Mouse (Mus musculus): ENCODE measurements around the gene Sidt1.
"Not testable (repeated sequence)": the region's sequence is repeated elsewhere in the genome, so short reads cannot be mapped to it uniquely, and the experiment has no call there.

Gene Sidt1

DNA sequence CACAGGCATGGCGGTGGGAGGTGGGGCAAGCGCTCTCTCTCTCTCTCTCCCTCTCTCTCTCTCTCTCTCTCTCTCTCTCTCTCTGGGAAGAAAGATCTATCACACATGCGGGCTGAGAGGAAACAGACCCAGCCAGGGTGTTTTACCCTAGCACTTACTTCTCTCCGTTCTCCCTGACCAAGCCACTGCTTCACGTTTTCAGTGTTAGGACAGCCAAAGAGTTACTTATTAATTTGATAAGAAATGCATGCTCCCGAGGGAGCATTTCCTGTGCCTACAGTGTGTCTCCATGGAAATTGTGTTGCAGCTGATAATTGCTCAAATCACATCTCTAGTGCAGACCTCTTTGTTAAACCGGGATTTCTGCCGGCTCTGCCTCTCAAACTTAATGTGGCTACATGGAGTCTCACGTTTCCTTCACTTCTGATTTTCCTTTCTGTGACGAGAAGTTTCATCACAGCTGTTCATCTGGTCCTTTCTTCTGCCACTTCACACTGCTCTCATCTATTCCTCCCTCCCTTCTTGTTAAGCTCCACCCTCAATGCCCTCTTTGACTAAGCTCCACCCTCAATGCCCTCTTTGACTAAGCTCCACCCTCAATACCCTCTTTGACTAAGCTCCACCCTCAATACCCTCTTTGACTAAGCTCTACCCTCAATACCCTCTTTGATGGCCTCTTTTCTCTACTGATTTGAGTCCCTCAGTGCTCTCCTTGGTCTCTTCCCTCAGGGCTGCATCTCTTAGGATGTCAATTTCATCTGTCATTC, 30.7 kb downstream of the Sidt1 start:
- no peak for DNase-seq (ENCODE audit: low read depth)

DNA sequence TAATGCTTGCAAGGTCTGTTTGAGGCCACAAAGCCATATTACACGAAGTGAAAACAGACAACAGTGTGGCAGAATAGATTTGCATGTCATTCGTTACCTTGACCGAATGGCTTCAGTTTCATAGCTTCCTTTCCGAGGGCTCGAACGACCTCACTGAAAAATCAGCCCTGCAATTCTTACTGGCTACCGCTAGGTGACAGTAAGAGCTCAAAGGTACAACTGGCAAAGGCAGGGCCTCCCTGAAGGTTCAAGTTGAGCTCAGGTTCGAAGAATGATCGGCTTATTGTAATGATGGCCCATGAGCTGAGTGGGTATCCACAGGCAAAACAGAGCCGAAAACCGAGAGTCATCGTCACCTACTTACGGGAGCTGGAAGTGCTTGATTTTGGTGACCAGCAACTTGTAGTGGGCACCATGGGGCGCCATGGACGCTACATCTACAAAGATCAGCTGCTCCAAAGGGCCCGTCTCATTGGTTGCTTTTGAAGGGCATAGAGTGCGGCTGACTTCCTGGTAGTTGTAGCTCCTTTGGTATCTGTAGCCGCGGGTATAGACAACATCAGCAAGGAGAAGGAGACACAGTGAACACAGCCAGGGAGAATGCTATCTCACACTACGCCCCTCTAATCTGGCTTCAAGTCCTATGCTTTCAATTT, 33.4 kb downstream of the Sidt1 start:
- peak; percentile 70 for DNase-seq (ENCODE audit: low read depth)

DNA sequence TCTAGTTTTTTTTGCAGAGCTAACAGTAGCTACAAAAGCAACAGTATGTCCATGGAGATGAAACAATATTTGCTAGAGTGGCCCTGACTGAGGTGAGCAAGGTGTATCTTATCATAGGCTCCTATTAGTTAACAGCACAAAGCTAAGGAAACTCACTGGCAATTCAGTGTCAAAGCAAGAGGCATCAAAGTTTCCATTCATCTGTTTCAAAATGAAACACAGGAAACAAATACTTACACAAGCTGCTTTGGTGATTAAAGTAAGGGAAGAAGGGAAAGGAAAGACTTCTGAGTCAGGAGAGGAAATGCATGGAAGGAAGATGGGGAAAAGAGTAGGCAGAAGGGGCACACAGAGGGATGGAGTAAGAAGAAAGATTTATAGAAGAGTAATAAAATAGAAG, 39.0 kb downstream of the Sidt1 start:
- no peak for DNase-seq (ENCODE audit: low read depth)

DNA sequence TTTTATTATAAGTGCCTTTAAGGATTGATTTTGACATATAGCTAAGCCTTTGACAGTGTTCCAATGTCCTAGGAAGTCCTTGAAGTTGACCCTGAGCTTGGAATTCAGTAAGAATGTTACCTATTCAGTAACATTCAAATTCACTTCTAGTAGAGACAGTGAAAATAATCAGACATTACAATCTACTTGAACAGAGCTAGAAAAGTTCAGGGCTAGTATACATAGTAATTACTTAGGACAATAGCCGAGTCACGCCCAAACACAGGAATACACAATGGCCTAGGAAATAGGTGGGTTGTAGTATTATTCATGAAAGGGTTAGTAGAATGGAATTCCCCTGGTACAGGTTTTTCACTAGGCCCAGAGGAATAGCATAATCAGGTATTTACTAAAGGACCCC, 40.3 kb downstream of the Sidt1 start:
- DNase-seq (ENCODE audit: low read depth): not testable (repeated sequence)

DNA sequence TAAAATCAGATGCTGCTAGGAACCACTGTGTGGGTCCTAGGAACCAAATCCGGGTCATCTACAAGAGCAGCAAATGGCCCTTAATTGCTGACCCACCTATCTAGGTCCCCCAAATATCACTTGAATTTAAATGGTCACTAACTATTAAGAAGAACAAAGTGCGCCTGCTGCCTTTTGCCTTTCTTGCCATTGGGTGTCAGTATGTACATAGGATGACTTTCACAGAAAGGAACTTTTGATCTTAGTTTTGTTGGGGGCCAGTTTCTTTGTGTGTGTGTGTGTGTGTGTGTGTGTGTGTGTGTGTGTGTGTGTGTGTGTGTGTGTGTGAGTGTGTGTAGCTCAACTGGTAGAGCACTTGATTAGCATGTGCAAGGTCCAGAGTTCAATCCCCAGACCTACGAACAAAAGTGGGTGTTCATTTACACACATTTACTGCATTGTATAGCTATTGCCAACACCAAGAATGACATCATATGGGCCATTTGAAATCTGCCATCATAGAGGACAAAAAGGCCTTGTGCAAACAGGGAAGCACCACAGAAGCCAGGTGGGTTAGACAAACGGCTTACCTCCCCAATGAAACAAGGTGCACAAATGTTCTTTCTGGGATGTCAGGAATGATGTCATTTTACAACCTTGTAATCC, 43.9 kb downstream of the Sidt1 start:
- no peak for DNase-seq (ENCODE audit: low read depth)

DNA sequence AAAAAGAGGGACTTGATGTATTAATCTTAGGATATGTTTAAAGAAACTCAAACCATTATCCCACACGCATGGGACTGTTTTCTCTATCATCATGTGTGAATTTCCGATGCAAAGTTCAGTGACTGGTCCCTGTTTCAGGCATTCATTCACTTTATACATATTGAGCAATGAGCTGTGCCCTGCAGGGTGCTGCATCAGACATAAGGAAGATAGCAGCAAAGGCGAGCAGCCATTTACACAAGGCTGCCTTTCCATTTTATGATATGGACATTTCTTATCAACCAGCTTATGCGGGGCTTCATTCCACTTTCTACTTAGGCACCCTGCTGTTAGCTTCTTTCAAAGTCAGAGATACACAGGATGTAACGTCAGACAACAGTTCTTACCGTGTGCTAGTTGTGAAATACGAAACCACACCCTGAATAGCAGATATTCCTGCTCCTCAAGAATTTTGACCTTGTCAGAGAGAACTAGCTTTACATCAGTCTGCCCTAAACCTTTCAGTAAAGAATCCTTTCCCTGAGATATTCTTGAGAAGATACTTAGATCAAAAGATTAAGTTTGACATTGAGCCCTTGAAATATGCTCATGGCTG, 45.5 kb downstream of the Sidt1 start:
- DNase-seq (ENCODE audit: low read depth): no peak

DNA sequence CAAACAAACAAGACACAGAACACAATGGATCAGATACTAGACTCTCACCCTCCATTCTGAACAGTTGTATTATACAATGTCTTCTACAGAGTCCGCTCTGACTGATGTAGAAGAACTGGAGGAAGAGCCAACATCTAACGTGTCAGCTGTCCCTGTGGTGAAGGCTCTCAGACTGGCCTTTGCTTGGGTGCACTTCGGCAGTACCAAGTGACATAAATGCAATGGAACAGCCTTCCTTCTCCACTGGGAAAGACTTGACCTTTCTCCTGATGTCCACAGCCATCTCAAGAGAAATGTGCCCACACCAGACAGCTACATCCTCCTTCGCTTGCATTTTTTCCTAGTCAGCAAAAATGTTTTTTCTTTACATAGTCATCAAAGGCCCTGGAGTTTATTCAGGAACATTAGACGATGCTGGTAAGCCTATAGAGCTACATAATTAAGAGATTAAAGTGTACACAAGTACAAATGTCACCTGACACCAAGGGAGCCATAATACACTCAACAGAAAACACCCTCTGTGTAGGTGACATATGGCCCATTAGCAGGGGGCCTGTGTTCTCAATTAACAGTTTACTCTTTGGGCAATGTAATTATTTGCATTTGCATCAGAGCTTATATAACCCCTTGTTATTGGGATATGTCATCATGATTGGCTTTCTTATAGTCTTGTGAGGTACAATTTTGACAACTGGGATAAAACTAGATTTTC, 50.2 kb downstream of the Sidt1 start:
- DNase-seq (ENCODE audit: low read depth): no peak

DNA sequence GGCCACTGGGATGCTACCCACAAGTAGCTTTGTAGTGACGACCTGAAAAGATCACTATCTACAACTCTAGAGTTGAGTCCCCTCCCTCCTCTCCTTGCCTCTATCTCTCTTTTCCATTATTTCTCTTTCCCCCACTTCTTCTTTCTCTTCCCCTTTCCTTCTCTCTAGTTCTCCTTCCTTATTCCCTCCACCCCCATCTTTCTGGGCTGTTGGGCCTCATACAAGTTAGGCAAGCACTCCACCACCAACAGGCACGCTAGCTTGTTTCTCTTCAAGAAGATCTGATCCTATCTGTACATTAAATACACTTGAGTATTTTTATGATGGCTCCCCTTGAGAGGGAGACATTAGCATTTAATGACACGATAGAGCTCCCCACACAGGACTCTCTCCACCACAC, 51.0 kb downstream of the Sidt1 start:
- DNase-seq (ENCODE audit: low read depth): no peak

DNA sequence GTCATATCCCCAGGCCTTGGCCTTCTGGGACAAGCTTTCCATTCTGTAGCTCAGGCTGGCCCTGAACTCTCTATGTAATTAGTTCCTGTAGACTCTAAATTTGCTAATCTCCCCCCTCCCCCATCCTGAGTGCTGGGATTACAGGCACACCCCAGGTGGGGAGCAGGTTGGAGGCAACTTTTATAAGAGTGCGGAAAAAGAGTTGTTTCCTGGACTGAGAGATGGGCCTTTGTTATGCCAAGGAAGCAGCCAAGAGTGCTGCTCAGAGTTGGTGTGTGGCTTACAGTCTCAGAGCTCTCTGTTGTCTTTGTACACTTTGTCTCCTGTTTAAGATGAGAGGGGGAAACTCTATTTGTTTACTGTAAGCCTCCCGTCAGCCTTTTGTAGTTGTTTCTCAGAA, 52.2 kb downstream of the Sidt1 start:
- DNase-seq (ENCODE audit: low read depth): no peak

DNA sequence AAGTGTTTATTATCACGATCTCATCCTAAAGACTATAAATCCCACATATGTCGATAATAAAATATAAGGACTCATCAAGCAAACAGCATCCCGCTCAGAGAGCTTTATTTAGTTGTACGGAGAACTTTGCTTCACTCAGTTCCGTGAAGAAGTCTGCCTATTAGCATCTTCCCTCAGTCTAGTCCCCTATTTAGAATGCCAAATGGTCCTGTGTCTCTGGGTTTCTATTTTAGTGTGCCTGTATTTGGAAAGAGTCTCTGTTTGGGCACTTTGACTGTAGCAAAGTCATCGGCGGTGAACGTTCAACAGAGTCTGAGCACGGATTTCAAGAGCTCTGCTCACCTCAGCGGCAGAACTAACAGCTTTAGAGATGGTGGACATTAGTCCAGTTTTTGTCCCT, 55.8 kb downstream of the Sidt1 start:
- DNase-seq (ENCODE audit: low read depth): no peak

DNA sequence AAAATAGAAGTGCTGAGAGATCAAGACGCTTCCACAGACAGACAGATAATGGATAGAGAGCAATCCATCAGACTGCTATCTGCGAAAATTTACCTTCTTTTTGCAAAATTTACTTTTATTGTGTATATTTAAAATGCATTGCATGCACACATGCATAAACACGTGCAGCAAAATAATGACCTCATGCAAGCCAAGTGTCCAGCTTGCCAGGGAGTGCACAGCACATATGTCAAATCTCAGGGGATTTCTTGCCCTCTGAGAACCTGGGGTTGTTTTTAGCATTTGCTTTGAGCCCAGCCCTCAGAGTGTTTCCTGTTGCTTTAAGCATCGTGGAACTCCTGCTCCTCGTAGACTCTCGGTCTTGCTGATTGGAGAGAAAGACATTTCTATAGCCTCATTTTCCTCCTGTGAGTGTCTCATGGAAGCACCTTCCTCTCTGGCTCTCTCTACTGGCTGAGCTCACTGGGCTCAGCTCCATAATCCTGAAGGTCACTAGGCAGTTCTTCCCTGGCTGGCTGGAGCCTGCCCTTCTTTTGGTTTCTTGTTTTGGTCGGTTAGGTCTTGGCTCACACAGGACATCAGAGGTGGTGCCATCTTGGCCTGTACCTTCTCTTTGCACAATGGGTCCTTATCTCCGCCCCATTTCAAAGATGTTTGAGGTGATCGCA, 61.5 kb downstream of the Sidt1 start:
- DNase-seq (ENCODE audit: low read depth): no peak

DNA sequence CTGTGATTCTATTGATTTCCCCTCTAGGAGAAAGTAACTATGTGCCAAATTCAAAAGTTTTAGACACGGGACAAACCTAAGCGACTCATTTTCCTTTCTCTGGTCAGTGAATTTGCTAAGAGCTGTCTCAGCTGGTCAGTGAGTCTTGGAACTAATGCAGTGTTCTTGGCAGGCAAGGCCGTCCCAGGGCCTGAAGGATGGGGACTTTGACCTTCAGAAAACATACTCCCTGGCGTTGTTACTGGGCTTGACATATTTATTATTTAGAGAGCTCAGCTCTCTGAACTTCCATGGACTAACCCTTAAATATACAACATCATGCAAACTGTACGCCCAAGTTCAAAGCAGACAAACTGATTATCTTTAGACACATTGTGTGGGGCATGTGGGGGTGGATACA, 62.4 kb downstream of the Sidt1 start:
- no peak for DNase-seq (ENCODE audit: low read depth)

DNA sequence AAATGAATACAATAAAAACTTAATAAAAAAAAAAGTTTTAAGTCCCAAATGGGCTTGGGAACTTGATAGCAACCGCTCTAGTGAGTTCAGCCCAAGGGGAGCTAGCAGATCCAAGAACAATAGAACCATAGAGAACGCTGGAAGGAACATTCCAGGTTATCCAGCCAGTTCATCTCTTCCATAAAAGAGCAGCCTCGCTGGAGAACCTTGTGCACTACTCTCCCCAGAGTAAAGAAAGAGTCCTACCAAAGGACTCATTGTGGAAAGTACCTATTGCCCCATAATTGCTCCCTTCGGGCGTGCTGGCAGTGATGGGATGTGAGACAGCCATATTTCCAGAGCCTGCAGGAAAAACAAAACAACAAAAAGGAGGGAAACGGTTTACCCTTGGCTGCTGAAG, 63.4 kb downstream of the Sidt1 start:
- DNase-seq (ENCODE audit: low read depth): no peak

DNA sequence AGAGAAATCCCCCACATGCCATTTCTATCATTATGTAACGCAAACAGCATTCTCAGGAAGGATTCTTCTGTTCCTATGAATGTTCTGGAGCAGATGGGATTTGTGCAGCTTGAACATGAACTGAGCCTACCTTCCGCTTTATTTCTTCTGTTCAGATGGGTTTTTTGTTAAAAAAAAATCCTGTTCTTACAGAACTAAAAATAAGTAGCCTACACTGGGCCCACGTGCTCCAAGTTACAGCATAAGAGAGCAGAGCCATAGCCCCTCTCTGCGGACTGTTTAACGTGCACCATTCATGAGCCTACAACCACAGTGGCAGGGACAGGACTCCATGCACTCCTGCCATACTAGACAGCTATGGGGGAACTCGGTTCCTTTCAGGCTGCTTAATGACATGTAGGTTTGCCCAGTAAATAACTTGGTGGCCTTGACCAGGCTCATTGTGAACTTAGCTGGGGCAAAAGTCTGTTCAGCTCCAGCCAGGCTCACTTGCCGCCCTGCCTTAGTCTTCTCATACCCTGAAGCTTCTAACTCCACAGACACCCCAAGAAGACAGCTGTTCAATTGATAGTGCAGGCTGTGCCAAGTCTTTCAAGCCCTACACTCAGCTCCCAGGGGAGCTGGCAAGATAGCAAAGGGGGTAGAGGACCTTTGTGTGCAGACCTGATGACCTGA, 64.3 kb downstream of the Sidt1 start:
- DNase-seq (ENCODE audit: low read depth): no peak

DNA sequence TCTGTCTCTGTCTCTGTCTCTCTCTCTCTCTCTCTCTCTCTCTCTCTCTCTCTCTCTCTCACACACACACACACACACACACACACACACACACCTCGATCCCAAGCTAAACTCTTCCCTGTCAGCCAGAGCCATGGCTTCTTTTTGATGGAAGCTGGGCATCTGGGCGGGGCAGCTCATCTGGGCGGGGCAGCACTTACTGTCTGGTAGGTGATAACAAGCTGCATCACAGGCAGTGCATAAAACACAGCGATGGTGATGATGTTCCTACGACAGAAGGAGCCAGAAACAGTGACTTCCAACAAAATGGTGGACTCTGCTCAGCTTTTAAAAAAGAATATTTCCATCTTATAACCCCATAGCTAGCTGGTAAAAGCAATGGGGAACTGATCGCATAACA, 67.4 kb downstream of the Sidt1 start:
- no peak for DNase-seq (ENCODE audit: low read depth)

DNA sequence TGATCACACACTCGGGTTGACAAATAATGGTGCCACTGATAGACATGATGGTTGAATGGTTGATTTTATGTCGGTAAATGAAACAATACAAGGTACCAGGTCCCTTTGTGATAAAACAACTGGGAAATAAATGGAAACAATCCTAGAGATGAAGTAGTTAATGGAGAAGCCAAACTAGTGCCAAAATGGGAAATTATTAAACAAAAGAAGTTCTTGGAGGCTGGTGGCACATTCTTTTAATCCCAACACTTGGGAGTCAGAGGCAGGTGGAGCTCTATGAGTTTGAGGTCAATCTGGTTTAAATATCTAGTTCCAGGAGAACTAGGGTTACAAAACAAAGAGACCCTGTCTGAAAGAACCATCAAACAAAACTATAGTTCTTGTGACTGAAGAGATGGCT, 68.1 kb downstream of the Sidt1 start:
- no peak for DNase-seq (ENCODE audit: low read depth)

DNA sequence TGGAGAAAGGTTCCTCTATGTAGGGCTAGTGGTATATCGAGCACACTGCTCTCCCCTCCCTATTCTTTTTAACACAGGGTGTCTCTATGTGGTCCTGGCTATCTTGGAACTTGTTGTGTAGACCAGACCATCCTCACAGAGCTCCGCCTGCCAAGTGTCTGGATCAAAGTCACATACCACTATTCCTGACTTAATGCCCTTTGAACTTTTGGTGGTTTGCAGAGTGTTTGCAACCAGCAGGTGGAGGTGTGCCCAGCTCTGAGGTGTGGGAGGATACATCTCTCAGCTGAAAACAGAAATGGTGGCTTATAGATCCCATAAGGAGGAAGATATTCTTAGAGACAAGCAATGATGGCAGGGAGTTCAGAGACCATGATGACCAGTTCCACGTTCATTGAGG, 75.5 kb downstream of the Sidt1 start:
- no peak for DNase-seq (ENCODE audit: low read depth)

DNA sequence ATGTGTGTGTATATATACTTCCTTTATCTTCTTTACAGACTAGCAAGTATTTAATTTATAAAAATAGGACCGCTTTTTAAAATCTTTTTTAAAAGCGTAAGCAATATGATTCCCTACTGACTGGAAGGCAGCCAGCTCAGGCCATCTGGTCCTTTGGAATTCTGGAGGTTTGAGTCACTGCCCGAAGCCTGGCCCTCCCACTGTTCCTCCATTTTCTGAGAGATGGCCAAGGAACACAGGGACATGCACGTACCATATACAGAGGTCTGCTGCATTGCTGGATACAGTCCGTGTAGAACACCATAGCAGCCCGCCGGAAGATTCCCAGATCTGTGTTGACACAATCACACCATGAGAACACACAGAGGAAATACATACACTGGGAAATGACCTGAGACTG, 78.3 kb downstream of the Sidt1 start:
- DNase-seq (ENCODE audit: low read depth): no peak

DNA sequence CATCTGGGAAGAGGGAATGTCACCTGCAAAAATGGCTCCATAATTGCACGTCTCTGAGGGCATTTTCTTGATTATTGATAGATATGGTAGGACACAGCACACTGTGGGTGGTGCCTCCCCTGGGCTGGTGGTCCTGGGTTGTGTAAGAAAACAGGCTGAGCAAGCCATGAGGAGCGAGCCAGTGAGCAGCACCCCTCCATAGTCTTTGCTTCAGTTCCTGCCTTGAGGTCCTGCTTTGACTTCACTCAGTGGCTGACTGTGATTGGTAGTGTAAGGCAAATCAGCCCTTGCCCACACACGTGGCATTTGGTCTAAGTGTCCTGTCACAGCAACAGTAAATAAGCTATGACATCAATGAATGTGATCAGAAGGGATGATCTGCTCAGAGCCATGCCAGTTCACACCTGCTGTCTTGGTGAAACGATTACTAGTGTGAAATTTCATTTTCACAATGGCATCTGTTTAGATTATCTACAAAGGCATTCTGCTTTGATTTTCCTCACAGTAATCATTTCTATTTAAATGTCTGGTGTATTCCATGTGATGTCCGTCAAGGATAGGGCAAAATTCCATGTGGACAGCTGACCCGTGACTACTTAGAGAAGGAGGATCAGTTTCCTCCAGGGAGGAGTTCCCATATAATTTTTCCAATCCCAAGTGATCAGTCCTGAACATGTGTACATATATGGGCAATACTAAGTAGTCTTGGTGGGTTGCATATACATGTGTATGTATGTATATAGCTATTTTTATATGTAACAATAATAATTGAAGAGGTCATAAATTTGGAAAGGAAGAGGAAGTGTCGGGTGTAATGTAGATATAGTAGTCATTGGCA, 79.0 kb downstream of the Sidt1 start:
- no peak for DNase-seq (ENCODE audit: low read depth)

DNA sequence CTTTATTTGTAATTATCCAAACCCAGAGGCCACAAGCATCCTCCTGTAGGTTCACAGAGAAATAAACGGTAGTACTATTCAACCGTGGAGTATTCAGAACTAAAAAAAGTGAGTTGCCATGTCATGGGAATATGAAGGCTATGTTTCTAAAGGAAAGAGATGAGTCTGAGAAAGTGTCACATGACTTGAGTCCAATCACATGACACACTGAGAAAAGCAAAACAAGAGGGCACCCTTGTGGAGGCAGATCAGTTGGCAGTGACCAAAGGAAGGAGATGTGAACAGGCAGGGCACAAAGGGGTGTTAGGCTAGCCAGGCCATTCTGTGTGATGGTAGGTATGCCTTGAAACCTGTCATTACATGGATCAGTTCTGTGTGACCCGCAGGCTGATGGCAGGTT, 80.3 kb downstream of the Sidt1 start:
- no peak for DNase-seq (ENCODE audit: low read depth)
